Mouse (Mus musculus) bone marrow macrophage, adult 2 months (primary cell): ENCODE results near the gene Pdzd2. TPM values are rescaled to one million over a fixed set of nuclear protein-coding genes. Genes with fewer than 3 reads are reported as not detected.

Experiments used
- H3K27ac ChIP-seq: 2 replicates; pipeline ENCODE4 v1.5.1; 2012; ENCODE audit warnings: low read depth, low read length; ENCODE audit not compliant: insufficient read depth
- H3K4me1 ChIP-seq: 2 replicates; pipeline ENCODE4 v1.6.1; 2012; ENCODE audit warnings: low read length; ENCODE audit not compliant: control insufficient read depth, insufficient read depth
- H3K4me3 ChIP-seq: 2 replicates; pipeline ENCODE4 v1.5.1; 2012; ENCODE audit warnings: mild to moderate bottlenecking, low read length, moderate library complexity; ENCODE audit not compliant: insufficient read depth
- CTCF ChIP-seq: IDR thresholded peaks from 2 replicates; pipeline ENCODE4 v1.5.1; 2012; ENCODE audit warnings: low read depth, mild to moderate bottlenecking, low read length, moderate library complexity
- POLR2A ChIP-seq: IDR thresholded peaks from 2 replicates; pipeline ENCODE4 v1.6.1; 2012; ENCODE audit warnings: mild to moderate bottlenecking, low read depth, low read length, borderline replicate concordance
- polyA plus RNA-seq: library from polyadenylated mRNA; stranded (reverse); fragments of >200 nt; gene quantifications from 2 replicates; pipeline ENCODE4 v1.2.4, GENCODE M21; 2012; ENCODE audit not compliant: missing spikeins, insufficient read depth, insufficient read length

Pdzd2 gene
- polyA plus RNA-seq, 1 experiment, result not detected

- Histone ChIP-seq H3K4me3 (no peak overlapping the region), H3K27ac (no peak overlapping the region), H3K4me1 (no peaks in the 10 kb centered on the region)
- no peak for TF ChIP-seq CTCF
- TF ChIP-seq POLR2A, result no peak
These were observed 124.5 kb downstream of the Pdzd2 start for GRCm38 (mm10) chr15:12614944-12615878.

- H3K4me3 ChIP-seq, result no peak overlapping the region
- H3K27ac ChIP-seq, result no peak overlapping the region
- no peaks in the 10 kb centered on the region for H3K4me1 ChIP-seq
- no peak for TF ChIP-seq POLR2A
- TF ChIP-seq CTCF, result no peak
These were observed 125.7 kb downstream of the Pdzd2 start for GRCm38 (mm10) chr15:12614011-12614410.

- Histone ChIP-seq H3K4me1 (no peaks in the 10 kb centered on the region), H3K4me3 (no peak overlapping the region), H3K27ac (no peak overlapping the region)
- TF ChIP-seq POLR2A (no peak), CTCF (no peak)
These were observed 126.6 kb downstream of the Pdzd2 start for GRCm38 (mm10) chr15:12612944-12613675.

- no peak for TF ChIP-seq POLR2A
- no peak for TF ChIP-seq CTCF
- Histone ChIP-seq H3K4me3 (no peak overlapping the region), H3K4me1 (no peaks in the 10 kb centered on the region), H3K27ac (no peak overlapping the region)
These were observed 131.6 kb downstream of the Pdzd2 start for GRCm38 (mm10) chr15:12608090-12608489.

- Histone ChIP-seq H3K4me3 (no peak overlapping the region), H3K27ac (no peak overlapping the region), H3K4me1 (no peaks in the 10 kb centered on the region)
- TF ChIP-seq CTCF (no peak), POLR2A (no peak)
These were observed 133.4 kb downstream of the Pdzd2 start for GRCm38 (mm10) chr15:12606306-12606705.

- Histone ChIP-seq H3K27ac (no peak overlapping the region), H3K4me1 (no peaks in the 10 kb centered on the region), H3K4me3 (no peak overlapping the region)
- TF ChIP-seq CTCF, result no peak
- TF ChIP-seq POLR2A, result no peak
These were observed 134.3 kb downstream of the Pdzd2 start for GRCm38 (mm10) chr15:12605239-12605993.

GRCm38 (mm10) chr15:12603674-12604073, 136.1 kb downstream of the Pdzd2 start:
- TF ChIP-seq CTCF (no peak), POLR2A (no peak)
- Histone ChIP-seq H3K4me1 (no peaks in the 10 kb centered on the region), H3K27ac (no peak overlapping the region), H3K4me3 (no peak overlapping the region)

- no peak overlapping the region for H3K27ac ChIP-seq
- H3K4me3 ChIP-seq, result no peak overlapping the region
- TF ChIP-seq POLR2A (no peak), CTCF (no peak)
- H3K4me1 ChIP-seq, result no peaks in the 10 kb centered on the region
These were observed 146.6 kb downstream of the Pdzd2 start for GRCm38 (mm10) chr15:12593094-12593493.

GRCm38 (mm10) chr15:12592628-12593027, 147.1 kb downstream of the Pdzd2 start:
- no peak overlapping the region for H3K4me3 ChIP-seq
- no peak overlapping the region for H3K27ac ChIP-seq
- H3K4me1 ChIP-seq, result no peaks in the 10 kb centered on the region
- no peak for TF ChIP-seq CTCF
- no peak for TF ChIP-seq POLR2A
